Mouse (Mus musculus) right cerebral cortex, postnatal 25 days (tissue): ENCODE data around the gene Eef2kmt.
"Not testable (repeated sequence)": the region's sequence is repeated elsewhere in the genome, so short reads cannot be mapped to it uniquely, and the experiment has no call there.

ENCODE experiments used
- DNase-seq: peaks from one replicate; pipeline ENCODE4 v3.0.0; 2022

Eef2kmt gene

DNA sequence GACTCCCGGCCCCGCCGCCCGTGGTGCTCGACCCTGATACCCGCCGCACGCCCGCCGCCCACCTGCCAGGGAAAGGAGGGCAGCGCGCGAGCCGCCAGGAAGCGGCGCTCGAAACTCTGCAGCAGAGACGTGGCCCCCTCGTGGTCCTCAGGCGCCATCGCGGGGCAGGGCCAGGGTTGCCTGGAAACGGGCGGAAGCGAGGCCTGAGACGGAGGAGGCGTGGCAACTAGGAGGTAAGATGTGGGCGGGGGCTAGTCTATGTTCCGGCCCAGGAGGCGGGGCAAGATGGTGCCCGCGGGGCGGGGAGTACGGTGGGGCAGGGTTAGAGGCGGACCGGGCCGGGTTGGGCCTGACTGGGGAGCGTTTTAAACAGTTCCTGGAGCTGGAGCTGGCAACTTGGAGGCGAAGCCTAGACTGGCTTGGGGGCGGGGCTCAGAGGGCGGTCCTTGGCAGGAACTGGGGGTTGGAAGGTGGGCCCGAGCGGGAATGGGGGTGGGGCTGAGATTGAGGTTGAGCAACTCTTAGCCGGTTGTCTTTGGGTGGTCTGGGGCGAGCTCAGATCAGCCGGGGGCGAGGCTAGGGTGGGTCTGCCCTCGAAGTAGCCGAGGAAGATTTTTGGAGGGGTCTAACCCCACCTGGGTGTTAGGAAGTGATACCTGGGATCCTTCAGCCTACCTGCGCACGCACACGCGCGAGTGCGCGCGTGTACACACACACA, at the start of gene Eef2kmt:
Gene Eef2kmt, minus strand, starts transcription at position 205 of the 718 bp plus-strand sequence.
- peak; percentile 97 for DNase-seq

DNA sequence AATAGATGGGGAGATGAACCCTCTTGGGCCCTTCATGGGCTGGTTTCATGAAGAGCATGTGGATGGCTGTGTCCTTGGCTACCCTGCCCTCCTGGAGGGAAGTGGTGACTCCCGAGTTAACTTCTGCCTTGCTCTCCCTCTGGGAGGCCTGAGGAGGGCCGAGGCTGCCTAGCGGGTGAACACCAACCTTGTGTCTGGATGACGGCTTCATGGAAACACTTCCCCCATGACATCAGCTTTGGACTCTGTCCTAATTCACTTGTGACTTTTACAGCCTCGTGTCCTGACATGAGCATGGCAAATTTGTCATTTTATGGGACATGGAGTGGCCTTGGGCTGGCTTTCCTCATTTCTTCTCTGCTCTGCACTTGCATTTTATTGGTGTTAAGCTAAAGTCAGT, 39.5 kb upstream of the Eef2kmt start:
- DNase-seq: no peak

DNA sequence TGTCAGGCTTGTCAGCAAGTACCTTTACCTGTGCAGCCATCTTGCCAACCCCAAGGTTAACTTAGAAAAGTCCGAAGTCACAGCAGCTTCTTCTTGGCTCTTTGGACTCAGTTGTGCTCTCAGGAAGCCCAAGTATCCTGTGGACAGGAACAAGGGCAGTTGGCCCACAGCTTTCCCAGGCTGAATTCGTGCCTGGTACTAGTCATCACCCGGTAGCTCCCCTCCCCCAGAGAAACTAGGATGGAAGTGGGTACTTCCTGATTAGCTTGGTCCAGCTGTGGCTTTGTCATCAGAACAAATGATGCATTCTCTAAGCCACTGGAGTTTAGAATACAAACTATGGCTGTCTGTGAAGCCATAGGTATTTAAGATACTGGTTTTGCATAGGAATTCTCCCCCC, 29.6 kb upstream of the Eef2kmt start:
- DNase-seq: no peak

DNA sequence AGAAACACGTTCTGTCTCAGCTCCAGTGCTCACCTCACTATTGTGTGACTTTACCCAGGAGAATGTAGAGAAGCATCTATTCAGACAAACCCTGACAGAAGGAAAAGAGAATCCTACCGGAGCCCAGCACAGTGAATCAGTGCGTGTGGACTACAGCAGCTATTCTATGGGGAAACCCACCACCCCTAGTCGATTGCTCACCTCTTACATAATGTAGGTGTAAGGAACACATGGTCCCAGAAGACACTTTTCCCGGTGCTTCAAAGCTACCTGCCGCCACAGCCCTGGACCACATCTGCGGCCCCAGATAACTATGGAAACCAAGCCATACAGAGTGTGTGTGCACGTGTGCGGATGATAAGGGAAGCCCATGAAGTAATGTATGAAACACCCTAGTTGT, 26.9 kb upstream of the Eef2kmt start:
- no peak for DNase-seq

DNA sequence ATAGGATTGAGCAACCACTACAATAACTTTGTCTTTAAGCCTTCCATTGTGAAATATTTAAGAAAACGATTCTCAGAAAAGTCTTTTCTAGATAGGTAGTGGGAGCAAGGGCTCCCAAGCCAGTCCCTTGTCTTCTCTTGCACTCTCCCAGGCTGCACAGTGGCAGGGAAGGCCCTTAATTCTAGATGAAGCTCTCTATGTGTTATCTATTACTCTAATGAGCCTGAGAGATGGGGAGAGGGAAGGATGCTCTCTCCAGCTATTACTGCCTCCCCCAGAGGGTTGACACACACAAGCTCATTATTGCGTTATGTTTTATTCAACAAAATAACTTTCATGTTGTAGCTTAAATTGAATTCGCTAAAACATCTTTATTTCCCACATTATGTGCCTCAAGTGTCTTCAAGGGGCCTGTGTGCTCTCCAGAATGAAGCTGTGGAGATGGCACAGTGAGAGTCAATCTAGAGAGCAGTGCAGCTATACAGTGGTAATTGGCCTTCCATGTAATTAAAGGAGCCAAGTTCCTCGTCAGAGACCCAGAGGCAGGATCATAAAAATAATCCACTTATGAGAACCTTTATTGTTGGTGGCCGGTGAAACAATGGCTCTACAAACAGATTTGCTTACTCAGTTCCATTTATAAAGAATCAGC, 23.9 kb upstream of the Eef2kmt start:
- no peak for DNase-seq

DNA sequence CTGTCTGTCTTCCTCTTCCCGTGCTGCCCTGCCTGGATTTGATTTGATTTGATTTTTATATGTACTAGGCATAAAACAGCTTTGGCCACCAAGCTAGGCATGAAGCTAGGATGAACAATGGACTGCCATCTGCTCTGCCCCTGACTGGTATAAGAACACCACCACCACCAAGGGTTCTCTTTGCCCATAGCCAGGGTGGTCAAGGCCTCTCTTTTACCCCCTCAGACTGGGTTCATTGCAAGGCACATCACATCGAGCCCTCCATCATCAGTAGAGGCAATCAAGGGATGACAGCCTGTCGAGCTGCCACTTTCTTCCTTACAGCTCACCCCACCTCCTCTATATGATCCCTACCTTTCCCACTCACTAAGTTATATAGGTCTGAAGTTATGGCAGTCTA, 16.6 kb upstream of the Eef2kmt start:
- DNase-seq: no peak

DNA sequence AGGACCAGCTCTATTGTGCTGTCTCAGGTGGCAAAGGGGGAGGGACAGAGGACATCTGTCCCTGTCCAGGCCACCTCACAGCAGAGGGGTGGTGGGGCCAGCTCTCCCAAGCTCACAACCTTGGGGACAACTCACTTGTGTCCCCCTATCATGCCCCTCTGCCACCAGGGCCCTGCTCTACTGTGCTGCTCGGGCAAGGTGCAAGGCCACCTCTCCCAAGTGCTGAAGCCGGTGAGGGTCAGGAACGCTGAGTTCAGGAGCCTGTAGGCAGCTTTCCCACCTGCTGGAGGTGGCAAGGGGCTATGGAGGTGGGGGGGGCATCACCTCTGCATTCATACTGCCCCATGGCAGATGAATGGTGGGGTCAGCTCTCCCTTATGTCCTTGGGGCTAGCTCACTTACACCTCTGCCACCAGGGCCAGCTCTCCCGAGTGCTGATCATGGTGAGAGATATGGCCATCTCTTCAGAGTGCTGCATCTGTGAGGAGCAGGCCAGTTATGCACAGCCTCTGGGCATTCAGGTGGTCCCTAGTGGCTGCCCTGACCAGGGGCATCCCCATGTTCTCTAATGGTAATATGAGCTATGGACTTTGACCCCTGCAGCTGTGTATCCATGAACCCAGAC, 15.7 kb upstream of the Eef2kmt start:
- no peak for DNase-seq

DNA sequence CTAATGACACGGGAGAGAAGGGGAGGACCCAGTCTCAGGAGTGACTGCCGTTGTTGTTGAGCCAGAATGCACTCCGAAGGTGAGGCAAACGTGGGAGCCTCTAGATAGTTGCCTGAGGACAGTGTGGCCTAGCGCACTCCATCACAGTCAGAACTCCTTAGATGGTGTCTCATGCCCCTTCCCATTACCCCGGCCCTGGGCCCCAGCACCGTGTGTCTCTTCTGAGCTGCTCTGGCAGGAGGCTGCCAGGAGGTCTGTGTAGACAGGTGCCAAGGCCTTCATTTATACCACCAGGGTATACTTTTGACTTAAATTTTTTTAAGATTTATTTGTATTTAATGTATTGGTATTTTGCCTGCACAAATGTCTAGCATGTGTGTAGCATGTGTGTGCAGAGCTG, 8.1 kb upstream of the Eef2kmt start:
- DNase-seq: no peak

DNA sequence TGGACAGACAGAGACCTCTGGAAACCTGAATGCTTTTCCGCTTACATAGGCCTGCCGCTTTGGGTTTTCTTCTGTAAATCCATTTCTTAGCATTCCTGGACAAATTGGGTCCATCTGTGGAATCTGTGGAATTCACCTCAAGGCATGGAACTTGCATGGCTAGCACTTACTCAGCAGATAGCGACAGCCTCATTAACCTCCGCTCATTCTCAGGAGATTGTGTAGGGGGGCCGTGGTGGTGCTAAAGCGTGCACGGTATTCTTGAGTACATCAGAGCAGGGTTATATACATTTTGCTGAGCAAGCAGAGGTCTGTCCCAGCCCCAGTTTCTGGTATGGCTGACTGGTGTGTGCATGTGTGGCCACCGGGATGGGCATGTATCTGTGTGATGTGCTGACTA, 7.4 kb upstream of the Eef2kmt start:
- DNase-seq: no peak

DNA sequence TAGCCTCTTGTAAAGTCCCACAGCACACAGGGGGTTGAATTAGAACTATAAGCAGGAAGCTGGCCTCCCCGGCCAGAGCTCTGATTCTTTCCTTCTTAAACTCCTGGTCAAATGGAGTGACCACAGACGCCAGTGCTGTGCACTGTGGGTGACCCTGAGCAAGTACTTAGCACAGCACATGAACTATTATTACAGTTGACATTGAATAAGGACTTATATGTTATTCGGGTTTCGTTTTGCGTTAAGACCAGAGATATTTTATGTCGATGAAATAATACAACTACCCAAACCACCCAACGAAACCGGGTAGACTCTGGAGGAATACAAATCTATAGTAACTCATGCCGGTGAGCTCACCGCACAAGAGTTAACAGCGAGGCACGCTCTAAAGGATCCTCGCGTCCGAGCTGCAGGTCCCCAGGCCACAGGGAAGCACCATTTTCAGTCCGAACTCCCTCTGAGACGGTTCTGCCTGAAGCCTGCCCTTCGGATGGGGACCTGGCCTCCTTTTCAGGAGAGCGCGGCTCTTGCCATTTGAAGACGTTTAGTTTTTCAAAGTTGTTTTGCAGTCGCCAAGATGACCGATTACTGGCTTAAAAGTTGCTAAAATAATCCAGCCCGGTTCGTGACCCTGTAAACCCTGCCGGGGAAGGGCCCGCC, 572 bp downstream of the Eef2kmt start:
- no peak for DNase-seq

DNA sequence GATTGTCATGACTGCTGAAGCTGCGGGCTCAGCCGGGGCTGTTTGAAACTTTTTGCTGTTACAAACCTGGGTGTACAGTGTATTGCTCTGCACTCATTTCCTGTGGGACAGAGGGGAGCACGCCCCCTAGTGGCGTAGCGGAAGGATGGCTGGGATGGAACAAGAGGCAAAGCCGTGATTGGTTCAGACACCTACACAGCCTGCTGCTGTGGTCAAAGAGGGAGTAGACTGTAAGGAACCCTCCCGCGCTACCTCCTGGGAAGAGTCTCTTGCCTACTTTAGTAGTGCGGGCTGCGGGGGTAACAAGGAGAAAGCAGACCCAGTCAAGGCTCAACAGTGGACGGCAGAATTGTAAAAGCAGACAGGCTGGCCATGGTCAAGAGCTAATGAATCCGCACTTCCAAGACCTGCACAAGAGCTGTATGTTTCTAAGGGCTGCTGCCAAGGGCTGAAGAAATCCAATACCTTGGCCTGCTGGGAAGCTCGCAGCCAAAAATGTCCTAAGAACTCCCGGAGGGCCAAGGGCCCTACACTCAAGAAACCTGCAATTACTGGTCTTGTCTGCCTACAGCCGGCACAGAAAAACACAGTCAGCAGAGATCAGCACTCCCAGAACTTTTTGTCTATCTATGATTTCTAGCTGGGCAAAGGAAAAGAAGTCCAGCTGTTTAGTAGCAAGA, 1.3 kb downstream of the Eef2kmt start:
- DNase-seq: peak; percentile 38

DNA sequence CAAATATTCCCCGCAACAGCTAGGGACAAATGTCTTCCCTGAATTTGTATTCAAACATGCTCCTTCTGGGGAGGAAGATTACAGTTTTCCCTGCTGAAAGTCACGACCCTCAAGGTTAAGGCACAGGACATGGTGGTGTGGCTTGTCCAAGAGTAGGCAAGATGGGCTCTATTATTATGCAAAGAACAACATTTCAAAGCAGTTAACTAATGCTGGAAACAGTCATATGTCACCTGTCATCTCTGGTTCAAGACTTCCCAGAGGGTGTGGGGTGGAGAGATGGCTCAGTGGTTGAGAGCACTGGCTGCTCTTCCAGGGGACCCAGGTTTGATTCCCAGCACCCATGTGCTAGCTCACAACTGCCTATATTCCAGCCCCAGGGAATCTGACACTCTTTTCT, 3.5 kb downstream of the Eef2kmt start:
- no peak for DNase-seq

DNA sequence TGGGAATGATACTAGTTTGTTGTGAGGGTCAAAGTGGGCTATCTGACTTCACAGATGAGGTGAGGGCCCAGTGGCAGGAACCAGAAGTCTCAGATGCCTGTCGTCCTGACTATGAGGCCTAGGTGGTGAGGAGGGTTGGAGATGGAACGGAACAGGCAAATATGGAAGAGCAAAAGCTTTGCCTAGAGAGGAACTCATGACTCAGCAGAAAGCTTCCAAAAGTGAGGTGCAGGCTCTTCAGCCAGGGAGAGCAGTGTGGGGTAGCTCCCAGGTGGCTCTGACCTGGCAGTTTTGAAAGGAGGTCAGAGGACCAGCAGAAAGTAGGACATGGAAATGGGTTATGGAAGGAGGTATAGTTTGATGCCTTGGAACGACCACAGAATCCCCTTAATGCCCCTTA, 4.9 kb downstream of the Eef2kmt start:
- DNase-seq: no peak

DNA sequence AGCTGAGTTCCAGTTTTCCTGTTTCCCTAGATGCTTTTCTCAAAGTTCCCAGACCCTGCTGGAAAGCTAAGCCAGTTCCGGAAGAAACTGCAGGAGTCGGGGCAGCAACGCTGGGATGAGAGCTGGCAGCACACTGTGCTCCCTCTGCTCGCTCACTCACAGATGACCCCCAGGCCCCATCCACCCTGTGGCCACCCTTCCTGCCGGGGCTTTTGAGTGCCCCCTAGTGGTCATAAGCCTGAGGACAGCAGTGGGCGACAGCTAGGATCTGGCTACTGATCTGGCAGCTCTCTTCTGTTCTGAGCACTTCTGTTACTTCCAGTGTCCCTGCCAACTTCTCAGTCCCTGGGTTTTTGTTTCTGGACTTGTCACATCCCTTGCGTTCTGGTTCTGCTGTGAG, 11.4 kb downstream of the Eef2kmt start:
- peak; percentile 29 for DNase-seq

DNA sequence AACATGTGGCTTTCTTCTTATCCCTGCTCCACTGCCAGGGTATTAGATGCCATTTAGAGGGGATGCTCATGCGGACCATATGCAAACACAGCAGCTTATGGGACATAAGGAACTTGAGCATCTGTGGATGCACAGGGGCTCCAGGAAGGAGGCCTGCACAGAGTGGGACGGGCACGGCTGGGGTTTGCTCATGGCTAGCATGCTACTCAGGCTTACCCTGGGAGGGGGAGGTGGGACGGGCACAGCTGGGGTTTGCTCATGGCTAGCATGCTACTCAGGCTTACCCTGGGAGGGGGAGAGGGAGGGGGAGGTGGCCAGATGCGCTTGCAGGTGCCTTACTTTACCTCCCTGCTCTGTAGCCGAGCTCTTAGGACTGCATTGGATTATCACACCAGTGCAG, 12.9 kb downstream of the Eef2kmt start:
- no peak for DNase-seq

DNA sequence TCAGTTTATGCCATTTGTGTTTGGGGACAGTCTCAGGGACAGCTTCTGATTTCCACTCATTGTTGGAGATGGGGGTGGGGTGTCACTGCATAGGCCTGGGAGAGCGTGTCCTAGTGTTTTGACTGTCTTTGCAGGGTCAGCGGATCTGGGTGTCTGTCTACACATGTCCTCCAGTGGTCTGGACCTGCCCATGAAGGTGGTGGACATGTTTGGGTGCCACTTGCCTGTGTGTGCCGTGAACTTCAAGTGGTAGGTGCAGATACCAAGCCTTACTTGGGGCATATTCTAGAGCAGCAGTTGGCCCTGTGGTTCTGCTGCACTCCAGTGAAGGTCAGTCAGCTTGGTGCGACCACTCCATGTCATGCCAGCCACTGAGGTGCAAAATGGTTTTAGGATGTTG, 13.4 kb downstream of the Eef2kmt start:
- DNase-seq: no peak

DNA sequence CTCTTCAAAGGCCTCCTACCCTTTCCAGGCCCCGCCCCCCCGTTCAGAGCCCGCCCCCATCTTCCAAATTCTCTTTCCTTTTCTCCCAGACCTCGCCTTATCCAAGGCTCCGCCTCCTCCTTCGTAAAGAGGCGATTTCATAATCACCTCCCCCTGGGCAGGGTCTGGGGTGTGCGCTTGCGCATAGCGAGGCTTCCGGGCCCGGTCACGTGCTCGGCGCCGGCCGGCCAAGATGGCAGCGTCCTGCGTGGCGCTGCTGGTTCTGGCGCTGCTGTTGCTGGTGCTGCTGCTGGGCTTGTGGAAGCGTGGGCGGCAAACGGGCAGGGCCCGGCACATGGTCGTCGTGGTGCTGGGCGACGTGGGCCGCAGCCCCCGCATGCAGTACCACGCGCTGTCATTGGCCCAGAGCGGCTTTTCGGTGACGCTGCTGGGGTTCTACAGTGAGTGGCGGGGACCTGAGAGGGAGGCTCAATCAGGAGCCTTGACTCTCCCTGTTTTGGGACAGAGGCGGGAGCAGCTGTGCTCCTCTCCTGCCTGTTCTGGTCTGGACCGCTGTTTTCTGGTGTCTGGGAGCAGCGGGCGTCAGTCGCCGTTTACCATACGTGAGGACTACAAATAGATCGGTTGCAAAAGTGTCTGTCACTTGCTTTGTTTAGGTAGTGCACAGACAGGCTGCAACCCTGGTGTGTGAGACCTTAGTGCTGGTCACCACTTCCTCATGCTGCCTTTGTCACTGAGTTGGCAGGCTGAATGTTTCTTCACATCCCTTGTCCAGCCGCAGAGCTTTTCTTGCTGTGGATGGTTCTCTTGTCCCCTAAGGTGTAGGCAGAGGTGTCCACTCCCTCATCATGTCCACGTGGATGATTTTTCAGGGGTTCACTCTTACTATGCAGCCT, 22.1 kb downstream of the Eef2kmt start, which contains the start of gene Alg1:
Gene Alg1, plus strand, starts transcription at position 204 of the 896 bp plus-strand sequence.
- peak; percentile 95 for DNase-seq

DNA sequence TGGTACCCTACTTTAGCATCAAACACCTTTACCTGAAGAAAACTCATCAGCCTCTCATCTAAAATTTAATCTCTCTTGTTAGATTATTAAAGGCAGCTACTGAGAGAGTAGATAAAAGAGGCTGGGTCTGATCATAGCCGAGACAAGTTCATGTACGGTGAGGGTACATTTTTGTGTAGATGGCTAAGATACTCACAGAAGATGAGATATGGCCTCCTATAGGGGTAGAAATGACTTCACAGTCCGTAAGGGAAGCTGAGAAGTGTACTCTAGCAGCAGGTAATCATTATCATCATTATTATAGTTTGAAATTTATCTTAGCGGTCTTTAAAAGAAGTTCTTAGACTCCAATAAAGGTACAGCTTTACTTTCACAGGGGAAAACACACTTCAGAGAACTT, 22.8 kb downstream of the Eef2kmt start:
- DNase-seq: no peak

DNA sequence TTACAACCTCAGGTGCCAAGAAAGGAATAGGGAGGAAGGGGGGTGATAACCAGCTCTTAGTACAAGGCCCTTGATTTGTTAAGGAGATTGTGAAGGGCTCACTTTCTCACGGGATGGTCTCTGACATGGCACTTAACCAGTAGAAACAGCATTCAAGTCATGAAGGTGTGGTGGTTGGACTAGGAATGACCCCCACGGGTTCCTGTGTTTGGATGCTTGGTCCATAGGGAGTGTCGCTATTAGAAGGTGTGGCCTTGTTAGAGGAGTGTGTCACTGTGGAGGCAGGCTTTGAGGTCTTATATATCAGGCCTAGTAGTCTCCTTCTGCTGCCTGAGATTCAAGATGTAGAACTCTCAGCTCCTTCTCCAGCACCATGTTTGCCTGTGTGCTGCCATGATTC, 27.7 kb downstream of the Eef2kmt start:
- not testable (repeated sequence) for DNase-seq

DNA sequence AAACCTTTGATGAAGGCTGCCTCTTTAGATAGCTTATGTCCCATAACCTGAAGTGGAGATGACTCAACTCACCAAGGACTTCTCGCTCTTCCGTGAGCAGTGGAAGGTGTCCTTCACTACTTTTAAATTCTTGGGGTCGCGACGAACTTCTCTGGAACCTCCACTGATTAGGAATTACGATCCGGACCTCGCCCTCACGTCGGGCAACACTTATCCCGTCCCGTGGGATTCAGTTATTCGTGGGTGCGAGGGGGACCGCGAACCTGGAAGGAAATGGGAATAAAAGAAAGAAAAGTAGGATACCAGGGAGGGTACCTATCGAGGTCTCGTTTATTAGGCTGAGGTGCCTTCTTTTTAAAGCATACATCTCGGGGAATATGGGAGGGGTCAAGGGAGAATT, 28.3 kb downstream of the Eef2kmt start:
- not testable (repeated sequence) for DNase-seq

DNA sequence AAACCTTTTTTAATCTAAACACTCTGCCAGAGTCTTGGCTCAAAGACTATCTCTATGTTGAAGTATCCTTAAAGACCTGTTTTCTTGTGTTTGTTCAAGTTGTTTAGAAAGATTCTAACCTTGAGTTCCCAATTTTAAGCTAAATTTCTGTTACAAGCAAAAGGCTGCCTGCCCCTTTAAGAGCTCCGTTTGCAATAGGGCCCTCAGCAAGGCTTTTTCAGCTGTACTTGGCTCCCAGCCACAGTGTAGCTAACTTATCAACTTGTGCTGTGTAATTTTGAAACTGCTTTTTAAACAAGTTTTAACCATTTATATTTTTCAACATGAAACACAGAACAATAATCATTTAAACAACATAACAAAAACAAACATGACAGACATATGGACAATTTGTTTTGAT, 29.2 kb downstream of the Eef2kmt start:
- DNase-seq: not testable (repeated sequence)

DNA sequence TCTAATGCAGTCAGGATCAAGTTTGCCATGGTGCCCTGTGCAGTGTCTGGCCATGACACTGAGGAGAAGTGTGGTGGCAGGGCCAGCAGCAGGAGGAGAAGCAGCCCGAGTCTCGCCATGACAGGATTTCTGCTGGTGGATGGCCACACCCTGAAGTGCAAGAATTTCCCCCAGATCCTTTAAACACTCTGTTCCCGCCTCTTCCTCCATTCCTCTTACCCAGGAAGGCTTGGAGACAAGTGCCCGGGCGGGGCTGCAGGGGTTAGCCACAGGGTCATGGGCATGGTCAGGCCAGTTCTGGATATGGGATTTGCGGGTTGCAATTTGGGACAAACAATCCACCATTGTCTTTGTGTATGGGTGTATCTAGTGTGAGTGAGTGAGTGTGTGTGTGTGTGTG, 33.6 kb downstream of the Eef2kmt start, which contains the start of gene AU021092:
Gene AU021092, minus strand, starts transcription at position 160 of the 400 bp plus-strand sequence.
- no peak for DNase-seq
